Mouse (Mus musculus) erythroblast, embryonic 14.5 days (primary cell): ENCODE measurements at regions not wholly inside any gene's neighbourhood (a gene's known extent, or its start where the extent isn't known, plus 50 kb on each side); places are given as distances from the start of the nearest gene placed in this dataset.

ENCODE experiments used
- GATA1 ChIP-seq: IDR thresholded peaks from 2 replicates; pipeline ENCODE4 v1.6.1; 2012; ENCODE audit warnings: low read length, inconsistent platforms, mixed read lengths
- TAL1 ChIP-seq: IDR thresholded peaks from 3 replicates; pipeline ENCODE4 v1.6.1; 2012; ENCODE audit warnings: low read length, inconsistent platforms, mixed read lengths

GRCm38 (mm10) chr14:89034390-89034789, 563.2 kb upstream of the Pcdh20 start:
- TF ChIP-seq TAL1 (no peak), GATA1 (no peak)
